Mouse (Mus musculus) liver, embryonic 11.5 days (tissue): ENCODE results near the gene Siglec1. TPM values are rescaled to one million over a fixed set of nuclear protein-coding genes. Genes with fewer than 3 reads are reported as not detected.

Source experiments
- ATAC-seq: fragments of 200-750 bp; cut with Nextera tagmentation; replicated peaks from 2 replicates; pipeline ENCODE4 v1.8.0; 2017; ENCODE audit warnings: moderate number of reproducible peaks, mild to moderate bottlenecking, moderate TSS enrichment, moderate library complexity; ENCODE audit not compliant: low FRiP score
- DNase-seq: peaks from one replicate; pipeline ENCODE4 v3.0.0-alpha.2; 2017; ENCODE audit warnings: low spot score
- H3K27ac ChIP-seq: fragments of 300-500 bp; sonication (generic); 2 replicates; pipeline ENCODE4 v1.5.1; 2014; ENCODE audit warnings: mild to moderate bottlenecking, low read depth, low read length, control low read depth
- H3K27me3 ChIP-seq: fragments of 300-500 bp; sonication (generic); replicated peaks from 2 replicates; pipeline ENCODE4 v1.6.1; 2014; ENCODE audit warnings: low read length, mixed read lengths; ENCODE audit not compliant: control insufficient read depth, insufficient read depth
- H3K36me3 ChIP-seq: fragments of 300-500 bp; sonication (generic); 2 replicates; pipeline ENCODE4 v1.6.1; 2014; ENCODE audit warnings: mild to moderate bottlenecking, low read length, moderate library complexity, mixed read lengths; ENCODE audit not compliant: control insufficient read depth, insufficient read depth
- H3K4me1 ChIP-seq: fragments of 300-500 bp; sonication (generic); replicated peaks from 2 replicates; pipeline ENCODE4 v1.6.1; 2014; ENCODE audit warnings: low read length, mixed read lengths; ENCODE audit not compliant: control insufficient read depth, insufficient read depth
- H3K4me2 ChIP-seq: fragments of 300-500 bp; sonication (generic); 2 replicates; pipeline ENCODE4 v1.6.1; 2014; ENCODE audit warnings: mild to moderate bottlenecking, control low read depth, moderate library complexity
- H3K4me3 ChIP-seq: fragments of 300-500 bp; sonication (generic); 2 replicates; pipeline ENCODE4 v1.5.1; 2014; ENCODE audit warnings: low read depth, low read length, control low read depth
- H3K9ac ChIP-seq: fragments of 300-500 bp; sonication (generic); 2 replicates; pipeline ENCODE4 v1.6.1; 2014; ENCODE audit warnings: low read depth, low read length, control low read depth
- H3K9me3 ChIP-seq: fragments of 300-500 bp; sonication (generic); 2 replicates; pipeline ENCODE4 v1.6.1; 2016; ENCODE audit warnings: low read length, inconsistent platforms, mixed read lengths; ENCODE audit not compliant: control insufficient read depth
- WGBS: fragments of 180-500 bp; shearing (Covaris S2); extraction: QIAGEN DNeasy Blood & Tissue Kit; methylation state at CpG from one replicate; pipeline ENCODE4 v1.1.7; 2014; 5-methylcytosine and 5-hydroxymethylcytosine counted together
- polyA plus RNA-seq: library from polyadenylated mRNA; unstranded; fragments of >200 nt; fragmentation: Nextera tagmentation; extraction: Ambion mirVana; gene quantifications from 2 replicates; pipeline ENCODE4 v1.2.1, GENCODE M21; 2014

Gene Siglec1
- polyA plus RNA-seq, 1 experiment from 2014 or later = 0.78 TPM

GRCm38 (mm10) chr2:131128636-131129157, 42.1 kb upstream of the Siglec1 start:
- Histone ChIP-seq H3K4me3 (peak overlapping the region; percentile 72), H3K4me2 (peak overlapping the region; percentile 94), H3K27ac (peak overlapping the region; percentile 20; the same call in 1 of the 2 replicates), H3K27me3 (no peaks in the 10 kb centered on the region), H3K4me1 (peaks cover 54% of the 10 kb centered on the region), H3K9me3 (no peaks in the 10 kb centered on the region), H3K9ac (peak overlapping the region; percentile 34; the same call in 1 of the 2 replicates), H3K36me3 (no peaks in the 10 kb centered on the region)
- ATAC-seq (no peak), DNase-seq (no peak)
- 69% methylated on average over 3 of the region's 3 CpGs for WGBS

GRCm38 (mm10) chr2:131128211-131128610, 41.6 kb upstream of the Siglec1 start:
- Histone ChIP-seq H3K9me3 (no peaks in the 10 kb centered on the region), H3K27me3 (no peaks in the 10 kb centered on the region), H3K4me2 (peak overlapping the region; percentile 94), H3K4me3 (peak overlapping the region; percentile 72), H3K27ac (no peak overlapping the region), H3K9ac (peak overlapping the region; percentile 89), H3K36me3 (no peaks in the 10 kb centered on the region), H3K4me1 (peaks cover 54% of the 10 kb centered on the region)
- DNase-seq (no peak), ATAC-seq (no peak)
- WGBS = 79% methylated on average over 5 of the region's 5 CpGs

GRCm38 (mm10) chr2:131127161-131127730, 40.7 kb upstream of the Siglec1 start, which contains the start of gene Hspa12b:
TSS of gene Hspa12b (plus strand) at chr2:131127280.
- H3K4me2 ChIP-seq = peak within 1 kb of the TSS; percentile 94
- ATAC-seq (peak; percentile 88), DNase-seq (peak; percentile 79)
- peak within 1 kb of the TSS; percentile 72 for H3K4me3 ChIP-seq
- H3K27ac ChIP-seq = peak within 1 kb of the TSS; percentile 71
- H3K9ac ChIP-seq = peak within 1 kb of the TSS; percentile 89
- no peaks in the 10 kb centered on the region for H3K9me3 ChIP-seq
- peaks cover 54% of the 10 kb centered on the region for H3K4me1 ChIP-seq
- 2% methylated on average over 28 of the region's 28 CpGs for WGBS
- H3K27me3 ChIP-seq = no peaks in the 10 kb centered on the region
- H3K36me3 ChIP-seq = no peaks in the 10 kb centered on the region

DNA sequence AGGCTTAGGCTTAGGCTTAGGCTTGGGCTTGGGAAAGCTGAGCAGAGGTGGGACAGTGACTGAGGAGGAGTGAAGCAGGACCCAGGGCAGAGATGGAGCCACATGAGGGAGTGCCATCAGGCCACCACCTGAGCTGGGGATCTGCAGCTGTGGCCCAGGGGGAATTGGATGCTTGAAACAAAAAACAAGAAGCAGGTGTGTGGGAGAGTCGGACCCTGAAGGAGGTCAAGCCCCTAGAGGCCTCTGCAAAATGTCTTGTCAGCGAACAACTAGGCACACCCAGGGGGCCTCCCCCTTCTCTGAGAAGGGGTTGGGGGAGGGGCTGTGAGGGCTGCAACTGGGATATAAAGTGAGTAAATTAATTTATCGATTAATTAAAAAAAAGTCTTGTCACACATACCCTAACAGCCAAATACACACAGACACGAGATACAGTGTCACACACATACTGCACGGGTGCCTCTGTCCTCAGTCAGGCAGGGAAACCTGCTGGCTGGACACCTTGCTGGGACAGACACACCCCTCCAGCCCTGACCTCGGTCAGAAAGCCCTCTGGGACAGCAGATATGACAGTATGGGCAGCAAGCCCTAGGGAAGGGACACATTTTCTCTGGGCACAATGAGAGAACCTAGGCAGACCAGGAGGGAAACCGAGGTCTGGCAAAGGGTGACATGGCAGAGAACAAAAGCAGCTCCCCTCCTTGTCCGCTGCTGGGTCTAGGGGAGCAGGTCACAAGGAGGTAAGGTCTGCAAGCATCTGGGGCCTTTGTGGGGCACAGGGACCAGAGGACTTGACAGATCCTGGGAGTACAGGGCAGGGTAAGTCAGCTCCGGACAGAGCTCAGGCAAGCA, 39.6 kb upstream of the Siglec1 start:
- no peak for ATAC-seq
- WGBS = 47% methylated on average over 9 of the region's 9 CpGs

DNA sequence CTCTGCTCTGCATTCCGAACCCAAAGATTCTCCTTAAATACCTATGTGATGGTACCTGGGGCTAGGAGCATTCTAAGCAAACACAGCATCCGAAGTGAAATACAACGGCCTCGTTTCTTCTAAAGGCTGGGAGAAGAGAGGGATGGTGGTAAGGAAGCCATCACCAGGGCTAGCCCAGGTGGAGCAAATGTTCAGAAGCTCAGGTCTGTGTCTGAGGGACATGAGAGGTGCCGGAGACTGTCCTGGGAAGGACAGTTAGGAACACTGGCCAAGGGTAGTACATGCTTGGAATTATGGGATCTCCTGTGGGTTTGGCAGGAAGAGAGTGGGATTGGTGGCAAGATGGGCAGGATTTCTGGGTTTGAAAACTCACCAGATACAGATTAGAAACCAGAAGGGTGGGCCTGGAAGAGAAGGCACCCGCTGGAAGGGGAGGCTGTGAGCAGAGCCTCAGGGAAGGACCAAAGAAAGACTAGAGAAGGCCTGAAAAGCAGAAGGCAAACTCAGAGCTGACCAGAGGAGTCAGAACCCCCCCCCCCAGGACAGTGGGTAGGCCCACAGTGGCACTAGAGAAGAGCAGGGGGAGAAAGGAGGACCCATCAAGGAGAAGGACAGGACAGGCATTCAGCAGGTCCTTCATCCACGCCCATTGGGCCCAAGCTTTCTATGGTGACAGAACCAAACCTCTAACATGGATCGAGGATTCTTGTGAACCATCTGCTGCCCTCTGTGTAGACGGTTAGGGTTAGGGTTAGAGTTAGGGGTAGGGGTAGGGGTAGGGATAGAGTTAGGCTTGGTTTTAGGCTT, 38.8 kb upstream of the Siglec1 start:
- no peak for DNase-seq
- WGBS = 86% methylated on average over 9 of the region's 9 CpGs
- H3K9me3 ChIP-seq = no peaks in the 10 kb centered on the region
- no peaks in the 10 kb centered on the region for H3K36me3 ChIP-seq
- no peak overlapping the region for H3K4me2 ChIP-seq
- H3K27ac ChIP-seq = no peak overlapping the region
- no peak overlapping the region for H3K4me3 ChIP-seq
- peaks cover 44% of the 10 kb centered on the region for H3K4me1 ChIP-seq
- no peaks in the 10 kb centered on the region for H3K27me3 ChIP-seq
- H3K9ac ChIP-seq = no peak overlapping the region
- ATAC-seq = no peak

More for the DNA sequence above, 39.6 kb upstream of the Siglec1 start:
- Histone ChIP-seq H3K36me3 (no peaks in the 10 kb centered on the region), H3K9me3 (no peaks in the 10 kb centered on the region), H3K4me3 (no peak overlapping the region), H3K9ac (peak overlapping the region; percentile 2; the same call in 1 of the 2 replicates), H3K4me1 (peaks cover 45% of the 10 kb centered on the region), H3K4me2 (peak overlapping the region; percentile 94), H3K27me3 (no peaks in the 10 kb centered on the region), H3K27ac (peak overlapping the region; percentile 71; the same call in 1 of the 2 replicates)
- no peak for DNase-seq

- Histone ChIP-seq H3K9ac (no peak overlapping the region), H3K36me3 (no peaks in the 10 kb centered on the region), H3K4me2 (no peak overlapping the region), H3K4me1 (peaks cover 35% of the 10 kb centered on the region), H3K27ac (no peak overlapping the region), H3K27me3 (no peaks in the 10 kb centered on the region), H3K4me3 (no peak overlapping the region), H3K9me3 (no peaks in the 10 kb centered on the region)
- ATAC-seq = no peak
- no peak for DNase-seq
- 49% methylated on average over 3 of the region's 3 CpGs for WGBS
Measured at GRCm38 (mm10) chr2:131124166-131124565, 37.6 kb upstream of the Siglec1 start.

GRCm38 (mm10) chr2:131118968-131119574, 32.5 kb upstream of the Siglec1 start:
- no peak overlapping the region for H3K27ac ChIP-seq
- no peaks in the 10 kb centered on the region for H3K4me1 ChIP-seq
- WGBS = 65% methylated on average over 2 of the region's 2 CpGs
- no peak overlapping the region for H3K4me2 ChIP-seq
- H3K4me3 ChIP-seq = no peak overlapping the region
- no peak for ATAC-seq
- H3K36me3 ChIP-seq = no peaks in the 10 kb centered on the region
- H3K9me3 ChIP-seq = no peaks in the 10 kb centered on the region
- no peaks in the 10 kb centered on the region for H3K27me3 ChIP-seq
- DNase-seq = no peak
- H3K9ac ChIP-seq = no peak overlapping the region

DNA sequence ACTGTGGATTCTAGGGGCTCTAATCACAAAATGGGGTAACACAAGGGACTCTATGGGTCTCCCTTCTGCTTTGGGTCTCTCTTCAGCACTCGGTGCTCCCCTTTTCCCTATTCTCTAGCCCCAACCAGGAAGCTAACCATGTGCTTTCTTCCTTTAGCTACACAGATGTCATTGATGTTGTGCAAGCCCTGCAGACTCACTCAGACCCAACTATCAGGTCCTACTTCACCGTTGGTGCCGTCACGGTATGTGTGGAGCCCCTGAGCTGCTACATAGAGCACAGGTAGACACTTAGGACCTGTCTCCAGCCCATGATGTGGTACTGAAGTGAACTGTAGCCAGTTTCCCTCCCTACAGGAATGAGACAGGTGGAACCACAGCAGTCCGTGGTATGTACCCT, 19.4 kb upstream of the Siglec1 start:
- H3K36me3 ChIP-seq = no peaks in the 10 kb centered on the region
- no peak overlapping the region for H3K4me3 ChIP-seq
- H3K9me3 ChIP-seq = no peaks in the 10 kb centered on the region
- no peak overlapping the region for H3K27ac ChIP-seq
- H3K4me2 ChIP-seq = no peak overlapping the region
- DNase-seq = no peak
- no peak for ATAC-seq
- H3K27me3 ChIP-seq = no peaks in the 10 kb centered on the region
- H3K9ac ChIP-seq = no peak overlapping the region
- WGBS = 78% methylated on average over 5 of the region's 5 CpGs
- H3K4me1 ChIP-seq = no peaks in the 10 kb centered on the region
